Mouse (Mus musculus) frontal cortex, adult 2 months (tissue): ENCODE measurements around the gene Larp1. TPM values are rescaled to one million over a fixed set of nuclear protein-coding genes. Genes with fewer than 3 reads are reported as not detected.
"Not testable (repeated sequence)": the region's sequence is repeated elsewhere in the genome, so short reads cannot be mapped to it uniquely, and the experiment has no call there.

Source experiments
- DNase-seq, 2 experiments: peaks; one replicate each; pipeline ENCODE4 v3.0.0; 2022; ENCODE audit warnings: low spot score in 1 of 2; ENCODE audit errors: extremely low spot score in 1 of 2
- polyA plus RNA-seq: library from polyadenylated mRNA; depleted of rRNA; stranded (reverse); fragments of >200 nt; gene quantifications from 2 replicates; pipeline ENCODE4 v1.2.3, GENCODE M21; 2012

Gene Larp1
- polyA plus RNA-seq, 1 experiment: 47.8 TPM

DNA sequence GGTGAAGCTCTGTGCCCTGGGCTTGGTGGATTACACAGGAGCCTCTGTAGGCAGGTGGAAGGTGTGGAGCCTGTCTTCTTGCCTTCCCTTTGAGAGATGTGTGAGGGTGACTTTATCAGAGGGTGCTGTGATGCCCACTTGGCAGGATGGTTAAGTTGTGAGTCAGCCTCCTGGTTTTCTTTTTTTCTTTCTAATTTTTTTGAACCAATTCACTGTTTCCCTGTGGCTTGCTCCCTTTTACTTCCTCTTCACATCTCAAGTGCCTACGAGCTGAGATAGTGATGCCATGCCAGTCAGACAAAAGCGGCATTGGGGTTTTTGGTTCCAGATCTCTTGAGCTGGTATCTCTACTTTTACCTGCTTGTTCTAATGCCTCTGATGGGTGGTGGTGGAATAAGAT is 15.8 kb downstream of the Larp1 start:
- peak in 1 of 2 experiments; percentile 42 for DNase-seq

DNA sequence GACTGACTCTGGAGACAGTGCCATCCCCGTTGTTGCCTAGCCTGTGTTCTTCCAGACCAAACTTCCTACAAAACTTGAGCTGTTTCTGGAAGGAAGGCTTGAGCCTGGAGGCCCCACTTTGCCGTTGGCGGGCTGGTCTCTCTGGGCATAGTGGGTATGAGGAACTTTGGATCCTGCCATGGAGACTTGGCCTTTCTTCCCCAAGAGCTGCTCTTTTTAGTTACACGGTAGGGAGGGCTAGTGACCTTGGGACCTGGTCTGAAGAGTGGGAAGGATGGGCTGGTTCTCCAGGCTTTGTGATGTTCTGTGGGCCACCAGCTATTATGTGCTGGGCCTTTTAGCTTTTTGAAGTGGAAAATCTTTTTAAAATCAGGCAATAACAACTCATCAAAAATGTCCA is 17.0 kb downstream of the Larp1 start:
- no peak for DNase-seq

DNA sequence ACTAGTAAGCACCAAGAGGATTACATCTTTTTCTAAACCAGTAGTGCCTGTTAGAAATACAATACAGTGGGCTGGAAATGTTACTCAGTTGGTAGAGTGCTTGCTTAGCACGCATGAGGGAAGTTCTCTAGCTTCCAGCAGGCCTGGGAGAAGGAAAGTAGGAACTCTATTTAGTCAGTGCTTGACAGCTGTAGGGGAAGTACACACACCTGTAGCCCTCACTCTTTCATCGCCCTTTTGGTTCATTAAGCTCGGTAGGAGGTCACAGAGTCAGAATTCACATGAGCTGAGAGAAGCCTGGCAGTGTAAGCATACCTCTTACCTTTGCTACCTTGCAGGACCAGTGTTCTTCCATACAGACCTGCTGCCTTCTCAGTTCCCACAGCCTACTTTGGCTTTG is 17.5 kb downstream of the Larp1 start:
- DNase-seq: no peak

DNA sequence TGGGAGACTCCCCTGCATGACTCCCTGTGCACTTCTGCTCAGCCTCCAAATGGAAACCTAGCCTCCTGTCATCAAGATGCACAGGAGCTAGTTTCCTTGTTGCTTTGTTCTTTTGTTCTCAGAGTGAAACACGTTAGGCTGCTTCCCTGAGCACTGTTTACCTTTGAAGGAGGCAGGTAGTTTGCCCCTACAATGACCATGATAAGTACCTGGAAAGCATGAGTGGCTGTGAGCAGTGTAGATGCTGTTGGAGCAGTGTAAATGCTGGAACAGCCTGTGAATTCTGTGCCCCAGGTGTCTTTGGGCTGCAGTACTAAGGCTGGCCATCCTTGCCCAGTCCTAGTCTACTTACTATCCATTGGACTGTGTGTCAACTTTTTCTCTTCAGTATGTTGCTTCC is 18.0 kb downstream of the Larp1 start:
- DNase-seq: no peak

DNA sequence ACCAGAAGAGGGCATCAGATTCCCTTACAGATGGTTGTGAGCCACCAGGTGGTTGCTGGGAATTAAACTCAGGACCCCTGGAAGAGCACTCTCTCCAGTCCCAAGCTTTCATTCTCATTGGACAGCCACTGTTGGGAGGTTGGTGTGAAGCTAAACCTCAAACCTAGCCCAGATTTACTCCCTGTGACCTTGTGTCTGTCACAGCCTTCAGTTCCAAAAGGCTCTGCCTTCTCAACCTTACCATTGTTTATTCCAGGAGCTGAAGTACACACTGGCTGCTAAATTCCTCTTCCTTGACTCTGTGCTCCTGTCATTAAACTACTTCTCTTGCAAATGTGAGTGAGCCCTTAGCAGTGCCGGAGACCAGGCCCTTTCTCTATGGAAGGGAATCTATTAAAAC is 20.1 kb downstream of the Larp1 start:
- no peak for DNase-seq

DNA sequence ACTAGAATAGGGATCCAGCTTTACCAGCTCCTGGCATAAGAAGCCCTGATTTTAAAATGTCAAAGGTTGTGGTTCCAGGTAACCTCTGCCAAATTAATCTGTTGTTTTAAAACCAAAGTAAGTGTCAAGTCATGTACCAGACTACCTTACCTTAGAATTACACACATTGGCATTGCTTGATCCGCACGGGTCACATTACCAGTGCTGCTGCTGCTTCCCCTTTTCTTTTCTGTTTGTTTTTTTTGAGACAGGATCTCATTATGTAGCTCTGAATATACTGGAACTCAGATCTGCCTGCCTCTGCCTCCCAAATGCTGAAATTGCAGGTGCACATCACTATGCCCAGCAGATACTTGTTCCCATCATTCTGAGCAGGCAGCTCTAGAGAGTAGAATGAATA is 21.0 kb downstream of the Larp1 start:
- DNase-seq: no peak

DNA sequence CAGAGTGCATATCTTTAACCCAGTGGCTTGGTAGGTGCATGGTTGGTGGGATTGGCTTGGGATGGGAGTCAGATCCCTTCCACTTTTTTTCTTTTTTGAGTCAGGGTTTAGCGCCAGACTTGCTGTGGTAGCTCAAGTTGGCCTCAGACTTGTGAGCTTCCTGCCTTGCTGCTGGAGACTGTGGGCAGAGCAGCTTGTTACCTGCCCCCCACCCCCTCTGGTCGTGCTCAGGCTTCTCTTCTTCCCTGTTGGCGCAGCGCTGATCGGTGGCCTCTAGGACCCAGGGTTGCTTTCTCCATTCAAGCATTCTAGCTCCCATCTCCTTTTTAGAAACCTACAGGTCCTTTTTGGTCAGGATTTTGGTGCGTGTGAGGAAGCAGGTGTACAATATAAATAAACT is 22.3 kb downstream of the Larp1 start:
- no peak for DNase-seq

DNA sequence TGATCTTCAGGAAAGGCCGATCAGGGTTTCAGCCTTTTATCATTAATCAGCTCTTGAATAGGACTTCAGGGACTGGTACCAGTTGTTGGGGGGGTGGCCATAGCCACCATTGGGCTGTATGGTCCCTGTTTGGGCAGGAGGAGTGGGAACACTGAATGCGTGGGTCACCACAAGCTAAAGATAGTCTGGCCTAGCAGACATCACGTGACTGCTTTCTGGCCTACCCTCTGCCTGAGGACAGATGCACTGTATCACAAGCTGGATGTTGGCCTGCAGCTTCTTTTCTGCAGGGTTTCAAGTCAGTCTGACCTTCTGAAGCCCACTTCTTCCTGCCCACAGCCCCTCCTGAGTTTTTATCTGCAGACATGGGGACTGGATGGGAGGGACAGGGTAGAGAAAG is 24.8 kb downstream of the Larp1 start:
- DNase-seq: no peak

DNA sequence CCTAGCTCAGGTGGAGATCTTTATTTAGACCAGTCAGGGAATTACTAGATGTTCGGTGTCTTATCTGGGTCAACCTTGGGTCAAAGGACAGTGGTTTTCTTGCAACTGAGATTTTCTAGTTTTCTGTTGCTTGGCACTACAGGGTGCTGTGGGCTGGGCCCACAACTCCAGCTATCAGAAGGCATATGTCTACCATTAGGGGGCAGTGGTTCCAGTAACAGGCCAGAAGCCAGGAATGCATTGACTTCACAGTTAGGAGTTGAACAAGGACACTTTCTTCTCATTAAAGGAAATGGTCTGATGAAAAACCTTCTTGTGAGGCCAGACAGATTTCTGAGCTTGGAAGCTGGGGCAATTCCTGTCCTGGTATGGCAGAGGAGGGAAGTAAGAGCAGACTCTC is 30.2 kb downstream of the Larp1 start:
- peak in 1 of 2 experiments; percentile 23 for DNase-seq

DNA sequence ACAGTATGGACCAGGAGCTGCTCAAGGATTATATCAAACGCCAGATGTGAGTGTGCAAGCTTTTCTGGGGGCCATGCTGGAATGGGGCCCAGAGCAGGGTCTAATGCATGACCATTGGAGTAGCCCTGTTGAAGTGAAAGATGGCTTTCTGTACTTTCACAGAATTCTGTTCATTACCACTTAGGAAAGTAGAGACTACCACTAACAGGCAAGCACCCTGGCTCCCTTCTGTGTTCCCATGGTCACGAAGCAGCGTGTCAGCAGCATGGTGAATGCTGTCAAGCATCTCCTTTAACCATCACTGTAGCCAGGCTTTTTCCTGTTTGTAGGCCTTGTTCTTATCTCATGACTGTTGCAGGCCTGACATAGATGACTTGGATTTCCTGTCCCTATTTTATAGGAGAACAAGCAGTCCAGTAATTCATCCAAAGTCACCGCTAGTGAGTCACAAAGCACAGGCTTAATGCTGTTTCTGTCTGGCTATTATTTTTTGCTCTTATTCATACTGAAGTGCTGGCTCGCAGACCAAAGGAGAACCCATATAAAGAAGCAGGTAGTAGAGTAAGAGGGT is 34.1 kb downstream of the Larp1 start:
- DNase-seq: no peak

DNA sequence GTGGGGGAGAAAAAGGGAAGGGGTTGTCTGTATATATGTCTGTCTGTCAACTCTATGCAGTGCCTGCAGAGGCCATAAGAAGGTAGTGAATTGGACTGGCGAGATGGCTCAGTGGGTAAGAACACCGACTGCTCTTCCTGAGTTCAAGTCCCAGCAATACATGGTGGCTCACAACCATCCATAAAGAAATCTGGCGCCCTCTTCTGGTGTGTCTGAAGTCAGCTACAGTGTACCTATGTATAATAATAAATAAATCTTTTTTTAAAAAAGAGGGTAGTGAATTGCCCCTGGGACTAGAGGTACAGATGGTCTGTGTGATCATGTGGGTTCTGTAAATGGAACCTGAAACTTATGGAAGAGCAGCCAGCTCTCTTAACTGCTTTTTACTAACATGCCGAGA is 37.6 kb downstream of the Larp1 start:
- peak in 1 of 2 experiments; percentile 34 for DNase-seq

DNA sequence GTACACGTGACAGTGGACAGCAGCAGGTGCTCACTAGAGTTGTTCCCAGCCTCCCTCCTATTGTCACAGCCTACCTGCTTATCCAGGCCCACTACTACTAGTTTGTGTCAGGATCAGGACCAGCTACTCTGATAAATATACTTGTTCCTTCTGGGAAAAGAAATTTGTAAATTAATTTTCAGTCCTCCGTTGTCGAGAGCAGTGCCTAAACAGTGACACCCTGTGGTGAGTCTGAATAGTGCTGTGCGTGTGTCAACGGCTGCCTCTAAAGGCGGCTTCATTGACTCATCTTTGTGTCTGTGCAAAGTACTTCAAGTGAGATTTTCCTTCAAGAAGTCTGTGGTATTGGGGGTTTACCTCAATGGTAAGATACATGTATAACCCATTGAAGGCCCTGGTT is 48.6 kb downstream of the Larp1 start:
- DNase-seq: peak in 1 of 2 experiments; percentile 77

DNA sequence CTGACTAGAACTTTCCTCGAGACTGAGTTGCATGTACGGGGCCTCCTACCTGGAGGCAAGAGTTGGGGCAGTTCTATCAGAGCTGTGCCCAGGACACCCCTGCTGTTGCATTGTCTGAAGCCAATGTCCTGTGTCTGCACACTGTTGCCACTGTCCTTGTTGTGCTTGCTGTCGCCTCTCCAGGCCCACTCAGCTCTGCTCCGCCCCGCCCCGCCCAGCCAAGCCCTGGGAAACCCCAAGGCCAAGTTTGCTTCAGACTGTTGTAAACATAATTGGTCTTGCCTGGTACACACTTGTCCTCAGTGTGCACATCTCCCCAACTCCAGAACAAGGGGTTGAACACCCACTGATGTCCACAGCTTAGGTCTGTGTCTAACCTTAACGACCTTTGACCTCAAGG is 50.9 kb downstream of the Larp1 start:
- DNase-seq: not testable (repeated sequence)

DNA sequence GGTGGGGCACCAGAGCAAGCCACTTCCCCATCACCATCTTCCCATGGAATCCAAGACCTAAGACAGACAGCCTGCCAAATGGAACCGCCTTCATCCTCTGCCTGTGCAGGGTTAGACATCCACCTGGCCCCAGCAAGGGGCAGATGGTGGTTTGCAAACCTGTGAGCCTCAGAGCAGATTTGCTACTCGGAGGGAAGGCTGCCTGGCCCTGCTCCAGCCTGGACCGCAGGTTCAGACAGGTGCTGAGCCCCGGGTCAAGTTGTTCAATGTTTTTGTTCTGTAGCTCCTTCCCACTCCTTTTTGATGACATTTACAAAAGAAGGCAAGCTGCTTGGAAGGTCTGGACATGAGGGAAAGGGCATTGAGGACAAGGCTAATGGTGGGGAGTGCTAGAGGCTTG is 52.4 kb downstream of the Larp1 start:
- DNase-seq: not testable (repeated sequence)

DNA sequence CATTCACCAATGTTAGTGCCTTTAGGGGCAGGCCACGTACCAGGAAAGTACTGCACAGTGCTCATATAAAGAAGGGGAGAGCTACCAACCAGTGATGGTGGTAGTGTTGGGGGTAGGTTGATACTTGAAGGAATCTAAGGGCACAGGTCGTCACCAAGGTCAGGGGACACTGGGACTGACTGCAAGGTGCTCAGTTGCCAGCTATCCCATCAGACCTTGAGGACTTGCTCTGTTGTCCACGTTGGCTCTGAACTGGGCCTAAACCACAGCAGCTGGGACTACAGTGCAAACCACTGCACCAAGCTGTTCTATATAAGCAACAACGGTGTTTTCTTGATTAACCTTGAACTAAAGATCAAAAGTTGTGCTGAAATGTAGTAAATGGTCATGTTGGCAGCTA is 53.7 kb downstream of the Larp1 start:
- no peak for DNase-seq

DNA sequence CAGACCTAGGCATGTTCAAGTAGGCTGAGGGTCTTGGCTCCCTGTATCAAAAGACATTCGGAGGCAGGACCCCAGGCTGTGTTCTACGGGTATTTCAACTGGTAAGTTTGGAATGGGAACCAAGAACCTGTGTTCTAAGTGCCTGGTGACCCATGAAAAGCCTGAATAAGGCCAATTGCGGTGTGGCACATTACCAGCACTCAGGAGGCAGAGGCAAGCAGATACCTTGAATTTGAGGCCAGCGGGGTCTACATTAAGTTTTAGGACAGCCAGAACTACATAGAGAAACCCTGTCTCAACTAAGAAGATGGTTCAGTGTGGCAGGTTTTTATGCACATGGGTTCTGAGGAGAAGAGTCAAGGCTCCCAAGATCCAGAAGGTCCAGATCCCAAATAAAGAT is 56.2 kb downstream of the Larp1 start:
- no peak for DNase-seq

DNA sequence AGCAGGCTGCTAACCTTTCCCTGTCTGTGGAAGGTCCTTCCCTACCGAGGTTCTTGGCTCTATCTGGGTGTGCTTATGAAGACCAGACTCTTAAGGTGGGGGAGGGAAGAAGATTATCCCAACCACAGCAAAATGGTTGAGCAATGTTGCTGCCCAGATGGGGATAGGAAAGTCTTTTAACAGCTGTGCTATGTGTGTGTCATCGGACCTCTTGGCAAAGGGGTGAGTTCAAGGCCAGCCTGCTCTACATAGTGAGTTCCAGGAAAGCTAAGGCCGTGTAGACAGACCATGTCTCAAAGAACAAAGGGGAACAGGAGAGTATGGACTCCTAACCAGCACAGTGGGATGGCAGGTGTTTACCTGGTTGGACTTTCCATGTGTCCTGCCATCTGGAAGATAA is 64.1 kb downstream of the Larp1 start:
- no peak for DNase-seq

DNA sequence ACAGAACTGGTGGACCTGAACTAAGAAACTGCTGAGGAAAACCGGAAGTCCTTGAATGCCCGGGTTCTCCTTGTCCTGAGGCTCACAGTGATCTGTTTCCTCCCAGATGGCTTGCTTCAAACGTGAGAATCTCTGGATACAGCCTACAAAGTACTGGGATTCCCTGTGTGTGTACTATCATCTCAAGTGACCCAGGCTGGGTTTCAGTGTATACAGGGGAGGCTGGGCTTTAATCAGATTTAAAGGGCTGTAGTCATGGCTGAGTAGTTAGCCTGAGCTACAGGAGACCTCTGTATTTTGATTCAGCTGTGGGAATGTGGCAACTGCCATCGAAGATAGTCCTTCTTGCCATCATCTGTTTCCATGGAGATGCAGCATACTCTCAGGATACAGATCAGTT is 68.4 kb downstream of the Larp1 start:
- DNase-seq: no peak

DNA sequence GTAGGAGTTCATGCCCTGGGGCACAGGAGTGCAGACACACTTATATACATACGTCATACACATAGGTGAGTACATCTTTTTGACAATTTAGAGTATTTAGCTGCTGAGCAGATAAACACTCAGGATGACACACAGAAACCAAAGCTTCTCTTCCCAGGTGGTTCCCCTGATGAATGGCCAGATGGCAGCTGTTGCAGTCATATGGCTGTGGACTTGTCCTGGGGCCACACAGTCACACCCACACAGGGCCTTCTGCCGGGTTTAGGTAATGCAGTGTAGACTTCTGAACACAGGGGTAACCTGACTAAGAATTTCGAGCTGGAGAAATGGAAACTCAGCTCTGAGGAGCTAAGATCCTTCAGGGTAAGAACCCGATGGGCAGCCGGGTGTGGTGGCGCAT is 72.9 kb downstream of the Larp1 start:
- DNase-seq: no peak

DNA sequence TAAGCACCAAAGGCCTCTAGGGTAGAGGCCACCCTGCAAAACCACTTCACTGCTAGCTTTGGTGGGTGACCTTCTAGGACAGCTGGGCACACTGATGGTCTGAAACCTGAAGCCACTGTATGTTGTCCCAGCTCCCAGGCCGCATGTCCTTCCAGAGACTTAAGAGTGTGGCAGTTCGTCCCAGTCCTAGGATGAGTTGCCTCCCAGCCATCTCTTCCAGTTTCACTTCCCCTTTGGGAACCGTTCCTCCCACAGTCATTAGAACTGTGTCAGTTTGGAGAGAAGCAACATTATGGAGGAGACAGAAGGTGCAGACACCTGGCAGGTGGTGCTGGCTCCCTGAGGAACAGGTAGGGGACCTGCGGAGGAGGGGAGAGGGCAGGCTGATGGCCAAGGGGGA is 83.7 kb downstream of the Larp1 start:
- no peak for DNase-seq

DNA sequence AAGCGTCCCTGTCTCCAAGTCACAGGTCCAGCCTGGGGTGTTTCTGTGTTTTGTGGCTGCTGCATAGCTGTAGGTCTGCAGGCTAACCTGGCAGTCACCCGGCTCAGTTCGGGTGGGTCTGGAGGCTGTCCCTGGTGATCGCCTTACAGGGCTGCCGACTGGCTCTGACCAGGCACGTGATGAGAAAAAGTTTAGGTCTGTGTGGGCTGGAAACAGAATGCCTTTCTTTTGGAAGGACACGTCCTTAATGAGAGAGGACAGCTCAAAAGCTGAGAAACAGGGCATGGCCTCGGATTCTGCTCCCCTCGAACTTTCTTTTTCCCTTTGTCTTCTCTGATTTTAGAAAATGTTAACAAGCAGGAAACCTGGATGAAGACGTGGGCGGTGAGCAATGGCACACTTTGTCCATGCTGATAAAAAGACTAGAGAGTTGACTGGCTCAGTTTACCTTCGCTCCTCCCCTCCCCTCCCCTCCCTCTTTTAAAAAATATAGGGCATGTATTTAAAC is 84.2 kb downstream of the Larp1 start, which contains the start of gene Gm12248:
TSS of gene Gm12248 (minus strand) at position 114 of the 508 bp plus-strand sequence.
- DNase-seq: no peak

DNA sequence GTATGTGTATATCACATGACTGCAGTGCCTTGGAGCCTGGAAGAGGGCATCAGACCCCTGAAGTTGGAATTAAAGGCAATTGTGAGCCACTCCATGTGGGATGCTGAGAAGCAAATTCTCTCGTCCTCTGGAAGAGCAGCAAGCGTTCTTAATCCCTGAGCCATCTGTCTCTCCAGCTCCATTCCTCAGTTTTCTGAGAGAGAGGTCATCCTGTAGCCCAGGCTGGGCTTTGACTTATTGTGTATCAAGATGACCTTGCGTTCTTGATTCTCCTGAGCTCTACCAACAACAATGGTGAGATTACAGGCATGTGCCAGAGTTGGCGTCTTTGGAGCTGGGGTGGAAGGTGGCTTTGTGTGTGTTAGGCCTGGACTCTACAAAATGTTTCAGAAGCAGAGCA is 85.9 kb downstream of the Larp1 start:
- no peak for DNase-seq

DNA sequence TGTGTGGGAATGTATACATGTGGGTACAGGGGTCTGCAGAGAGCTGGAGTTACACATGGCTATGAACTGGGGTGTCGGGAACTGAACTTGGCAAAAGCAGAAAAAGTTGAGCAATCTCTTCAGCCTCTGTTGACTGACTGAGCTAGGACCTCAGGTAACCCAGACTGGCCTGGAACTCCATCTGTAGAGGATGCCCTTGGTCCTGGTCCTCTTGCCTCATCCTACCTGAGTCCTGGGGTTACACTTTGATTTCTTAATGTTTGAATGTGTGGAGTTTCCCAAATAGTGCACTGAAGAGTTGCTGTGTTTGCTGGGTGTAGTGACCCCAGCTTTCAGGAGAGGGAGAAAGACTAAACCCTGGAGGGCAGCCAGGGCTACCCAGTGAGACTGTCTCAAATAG is 86.7 kb downstream of the Larp1 start:
- no peak for DNase-seq
